Comparison of ENCODE assay signal across 8 mouse cellular contexts in genomic region chr4:12655457-12656228, GRCm38 (mm10).
A peak's percentile ranks its signal among the peaks of the same experiment; 100 is the strongest.
DNase-seq lines count a peak whose midpoint lies in the region; ATAC-seq and TF ChIP-seq lines count a peak whose summit lies in the region.

No protein-coding gene starts in this region.

- TF ChIP-seq CTCF in testis, adult 2 months (IDR thresholded peaks at IDR 0.05; ENCODE audit: control insufficient read depth, insufficient read depth, insufficient replicate concordance, low read depth, low read length) = no peak
- no peak for TF ChIP-seq CTCF in stomach, postnatal 0 days (IDR thresholded peaks at IDR 0.05; ENCODE audit: low read depth)

- no peak for DNase-seq in forebrain, embryonic 11.5 days (ENCODE audit: low spot score)
- DNase-seq in testis, postnatal 10 days (ENCODE audit: low spot score) = no peak
- DNase-seq in lung, postnatal 10 days = peak; percentile 31
- DNase-seq in stomach, postnatal 0 days (ENCODE audit: low spot score) = no peak
- no peak for DNase-seq in layer of hippocampus, adult 9-10 months (ENCODE audit: low spot score)
- no peak for DNase-seq in cerebellum, adult 18-20 months

- no peak overlapping the region for H3K9ac ChIP-seq in forebrain, embryonic 12.5 days
- no peak overlapping the region for H3K9ac ChIP-seq in forebrain, embryonic 11.5 days (ENCODE audit: low read length)
- no peak overlapping the region for H3K9ac ChIP-seq in stomach, postnatal 0 days (ENCODE audit: low read length)

- H3K27ac ChIP-seq in forebrain, embryonic 12.5 days = no peak overlapping the region
- no peak overlapping the region for H3K27ac ChIP-seq in forebrain, embryonic 11.5 days (ENCODE audit: low read depth, low read length)
- H3K27ac ChIP-seq in testis, adult 2 months (ENCODE audit: control insufficient read depth, insufficient read depth, low read depth, low read length) = no peak overlapping the region
- no peak overlapping the region for H3K27ac ChIP-seq in stomach, postnatal 0 days (replicated peaks)

- TF ChIP-seq POLR2A in testis, adult 2 months (IDR thresholded peaks at IDR 0.05; ENCODE audit: control insufficient read depth, low read depth, low read length) = no peak

- no peaks in the 10 kb centered on the region for H3K27me3 ChIP-seq in forebrain, embryonic 12.5 days
- H3K27me3 ChIP-seq in forebrain, embryonic 11.5 days (ENCODE audit: control insufficient read depth, insufficient read depth, low read length) = no peaks in the 10 kb centered on the region
- no peaks in the 10 kb centered on the region for H3K27me3 ChIP-seq in testis, adult 2 months (ENCODE audit: control insufficient read depth, insufficient read depth, low read length)
- H3K27me3 ChIP-seq in stomach, postnatal 0 days (ENCODE audit: control insufficient read depth, insufficient read depth, low read length) = no peaks in the 10 kb centered on the region

- 0 out of 2 replicates have a peak, but pooled peaks have one; percentile 24 for ATAC-seq in forebrain, embryonic 12.5 days (ENCODE audit: low FRiP score)
- no peak for ATAC-seq in forebrain, embryonic 11.5 days (replicated peaks; ENCODE audit: low FRiP score)
- ATAC-seq in stomach, postnatal 0 days (ENCODE audit: low FRiP score, low TSS enrichment) = no peak

- 62% methylated on average over 13 of the region's 13 CpGs for WGBS in forebrain, embryonic 12.5 days
- 68% methylated on average over 13 of the region's 13 CpGs for WGBS in forebrain, embryonic 11.5 days
- 20% methylated on average over 13 of the region's 13 CpGs for WGBS in stomach, postnatal 0 days

- TF ChIP-seq EP300 in stomach, postnatal 0 days (optimal IDR thresholded peaks at IDR 0.05) = no peak

- H3K4me2 ChIP-seq in forebrain, embryonic 12.5 days = no peak overlapping the region
- H3K4me2 ChIP-seq in forebrain, embryonic 11.5 days (ENCODE audit: low read depth, low read length, severe bottlenecking) = no peak overlapping the region
- peak overlapping the region; percentile 48 for H3K4me2 ChIP-seq in stomach, postnatal 0 days (replicated peaks; ENCODE audit: low read depth)

- H3K9me3 ChIP-seq in forebrain, embryonic 12.5 days = no peaks in the 10 kb centered on the region
- no peaks in the 10 kb centered on the region for H3K9me3 ChIP-seq in forebrain, embryonic 11.5 days (ENCODE audit: control insufficient read depth, low read length)
- H3K9me3 ChIP-seq in stomach, postnatal 0 days (ENCODE audit: control insufficient read depth, low read length) = no peaks in the 10 kb centered on the region

- H3K4me3 ChIP-seq in forebrain, embryonic 12.5 days (replicated peaks) = no peak overlapping the region
- no peak overlapping the region for H3K4me3 ChIP-seq in forebrain, embryonic 11.5 days (ENCODE audit: low read depth, low read length)
- peak overlapping the region; percentile 13; the same call in 1 of the 2 replicates for H3K4me3 ChIP-seq in testis, adult 2 months (ENCODE audit: control insufficient read depth, low read depth, low read length)
- peak overlapping the region; percentile 14; the same call in 1 of the 2 replicates for H3K4me3 ChIP-seq in stomach, postnatal 0 days (ENCODE audit: low read depth, low read length)

- H3K4me1 ChIP-seq in forebrain, embryonic 12.5 days = peaks cover 29% of the 10 kb centered on the region
- H3K4me1 ChIP-seq in forebrain, embryonic 11.5 days (replicated peaks; ENCODE audit: control insufficient read depth, insufficient read depth, low read length) = no peaks in the 10 kb centered on the region; the same call in 1 of the 2 replicates
- H3K4me1 ChIP-seq in testis, adult 2 months (ENCODE audit: control insufficient read depth, insufficient read depth, low read length) = 0 out of 2 replicates have a peak, but pooled peaks cover 2% of the 10 kb centered on the region
- H3K4me1 ChIP-seq in stomach, postnatal 0 days (replicated peaks; ENCODE audit: control insufficient read depth, insufficient read depth) = no peaks in the 10 kb centered on the region

- no peaks in the 10 kb centered on the region for H3K36me3 ChIP-seq in forebrain, embryonic 12.5 days (replicated peaks)
- no peaks in the 10 kb centered on the region for H3K36me3 ChIP-seq in forebrain, embryonic 11.5 days (ENCODE audit: control insufficient read depth, insufficient read depth, low read length)
- H3K36me3 ChIP-seq in testis, adult 2 months (ENCODE audit: control insufficient read depth, insufficient read depth, low read length) = no peaks in the 10 kb centered on the region
- no peaks in the 10 kb centered on the region for H3K36me3 ChIP-seq in stomach, postnatal 0 days (ENCODE audit: control insufficient read depth, insufficient read depth, low read length)

Comparison
In these comparisons a context has a peak if more than half of its experiments do, and no peak if none do; other contexts are left out.
1. H3K4me3 ChIP-seq: peak in testis, adult 2 months (single experiment) and stomach, postnatal 0 days (single experiment); none in forebrain, embryonic 12.5 days (single experiment) and forebrain, embryonic 11.5 days (single experiment).